Mouse (Mus musculus) kidney, embryonic 14.5 days (tissue): ENCODE data around the gene Snx19. TPM values are rescaled to one million over a fixed set of nuclear protein-coding genes. Genes with fewer than 3 reads are reported as not detected.

ENCODE experiments used
- ATAC-seq: fragments of 200-750 bp; cut with Nextera tagmentation; 2 replicates; pipeline ENCODE4 v1.8.0; 2017; ENCODE audit warnings: moderate number of reproducible peaks, mild to moderate bottlenecking, moderate TSS enrichment, moderate library complexity; ENCODE audit not compliant: low FRiP score, low TSS enrichment
- H3K27ac ChIP-seq: fragments of 300-500 bp; sonication (generic); 2 replicates; pipeline ENCODE4 v1.5.1; 2014; ENCODE audit warnings: low read depth, mild to moderate bottlenecking, low read length, moderate library complexity, mixed read lengths
- H3K27me3 ChIP-seq: fragments of 300-500 bp; sonication (generic); 2 replicates; pipeline ENCODE4 v1.6.1; 2014; ENCODE audit warnings: mild to moderate bottlenecking, low read length; ENCODE audit not compliant: control insufficient read depth, insufficient read depth
- H3K36me3 ChIP-seq: fragments of 300-500 bp; sonication (generic); 2 replicates; pipeline ENCODE4 v1.6.1; 2014; ENCODE audit warnings: low read length, mixed read lengths; ENCODE audit not compliant: control insufficient read depth, insufficient read depth
- H3K4me1 ChIP-seq: fragments of 300-500 bp; sonication (generic); 2 replicates; pipeline ENCODE4 v1.6.1; 2014; ENCODE audit warnings: low read length, mixed read lengths; ENCODE audit not compliant: control insufficient read depth, insufficient read depth
- H3K4me2 ChIP-seq: fragments of 300-500 bp; sonication (generic); replicated peaks from 2 replicates; pipeline ENCODE4 v1.6.1; 2014; ENCODE audit warnings: low read depth, mild to moderate bottlenecking, low read length
- H3K4me3 ChIP-seq: fragments of 300-500 bp; sonication (generic); 2 replicates; pipeline ENCODE4 v1.5.1; 2014; ENCODE audit warnings: mild to moderate bottlenecking, low read length
- H3K9ac ChIP-seq: fragments of 300-500 bp; sonication (generic); 2 replicates; pipeline ENCODE4 v1.6.1; 2014; ENCODE audit warnings: low read depth, mild to moderate bottlenecking, low read length, moderate library complexity
- H3K9me3 ChIP-seq: fragments of 300-500 bp; sonication (generic); 2 replicates; pipeline ENCODE4 v1.6.1; 2016; ENCODE audit warnings: low read length; ENCODE audit not compliant: control insufficient read depth
- polyA plus RNA-seq: library from polyadenylated mRNA; unstranded; fragments of >200 nt; fragmentation: Nextera tagmentation; extraction: Ambion mirVana; gene quantifications from 2 replicates; pipeline ENCODE4 v1.2.1, GENCODE M21; 2014

Snx19 gene
- polyA plus RNA-seq, 1 experiment from 2014 or later: 23.4 TPM

DNA sequence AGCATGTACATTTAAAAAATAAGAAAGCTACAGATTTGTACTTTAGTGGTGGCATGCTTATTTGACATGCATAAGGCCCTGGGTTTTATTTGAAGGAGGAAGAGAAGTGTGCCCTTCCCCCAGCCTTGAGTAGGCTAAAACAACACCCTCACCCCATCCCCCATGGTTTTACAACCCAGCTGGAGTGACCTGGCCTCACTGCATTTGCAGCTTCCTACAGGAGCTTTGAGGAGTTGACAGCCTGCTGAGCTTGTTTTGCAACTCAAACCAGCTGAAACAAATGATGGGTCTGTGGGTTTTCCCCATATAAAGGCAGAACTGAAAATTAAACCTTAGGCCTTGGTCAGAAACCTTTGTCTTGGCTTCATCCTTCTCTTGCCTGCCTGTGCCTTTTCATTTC lies 89.0 kb downstream of the Snx19 start:
- ATAC-seq: no peak
- Histone ChIP-seq H3K27me3 (no peaks in the 10 kb centered on the region), H3K4me2 (no peak overlapping the region), H3K9me3 (no peaks in the 10 kb centered on the region), H3K9ac (no peak overlapping the region), H3K4me1 (no peaks in the 10 kb centered on the region), H3K36me3 (no peaks in the 10 kb centered on the region), H3K27ac (no peak overlapping the region), H3K4me3 (no peak overlapping the region)
